Mouse (Mus musculus): ENCODE results near the gene Ambra1. TPM values are rescaled to one million over a fixed set of nuclear protein-coding genes. Genes with fewer than 3 reads are reported as not detected.

Ambra1 gene
- polyA plus RNA-seq (2015; fragmentation: Nextera tagmentation; extraction: Ambion mirVana), result 5.9 and 6.6 TPM in 2 replicates

GRCm38 (mm10) chr2:91729971-91730821 lies at the start of gene Ambra1:
TSS of gene Ambra1 (plus strand) at chr2:91730134.

GRCm38 (mm10) chr2:91710272-91711234 lies 19.4 kb upstream of the Ambra1 start, which contains the start of the genes Atg13 and Harbi1:
TSS of gene Atg13 (minus strand) at chr2:91710576.
TSS of gene Harbi1 (plus strand) at chr2:91710852.

GRCm38 (mm10) chr2:91926949-91927348 lies 197.0 kb downstream of the Ambra1 start, which contains the start of gene Chrm4:
TSS of gene Chrm4 (plus strand) at chr2:91927249.

GRCm38 (mm10) chr2:91932160-91932711 lies 202.3 kb downstream of the Ambra1 start, which contains the start of gene Mdk:
TSS of gene Mdk (minus strand) at chr2:91932297.

GRCm38 (mm10) chr2:91945483-91945882 lies 215.5 kb downstream of the Ambra1 start, which contains the start of gene Gm9821:
TSS of gene Gm9821 (plus strand) at chr2:91945703.

Other genes with a start within 250 kb of the Ambra1 start
- gene Ckap5, start 203.4 kb upstream of the Ambra1 start, polyA plus RNA-seq (2015; fragmentation: Nextera tagmentation; extraction: Ambion mirVana), result 46.3 and 47.0 TPM in 2 replicates
- 0.47 and 0.77 TPM in 2 replicates for gene F2, start 93.7 kb upstream of the Ambra1 start, polyA plus RNA-seq (2015; fragmentation: Nextera tagmentation; extraction: Ambion mirVana)
- 4.7 TPM in 2 replicates for gene Zfp408, start 80.3 kb upstream of the Ambra1 start, polyA plus RNA-seq (2015; fragmentation: Nextera tagmentation; extraction: Ambion mirVana)
- 40.4 and 48.6 TPM in 2 replicates for gene Arhgap1, start 80.3 kb upstream of the Ambra1 start, polyA plus RNA-seq (2015; fragmentation: Nextera tagmentation; extraction: Ambion mirVana)
- 10.0 and 12.2 TPM in 2 replicates for gene Atg13, start 19.6 kb upstream of the Ambra1 start, polyA plus RNA-seq (2015; fragmentation: Nextera tagmentation; extraction: Ambion mirVana)
- 6.7 and 9.3 TPM in 2 replicates for gene Harbi1, start 19.3 kb upstream of the Ambra1 start, polyA plus RNA-seq (2015; fragmentation: Nextera tagmentation; extraction: Ambion mirVana)
- 0.32 and 0.38 TPM in 2 replicates for gene Chrm4, start 197.1 kb downstream of the Ambra1 start, polyA plus RNA-seq (2015; fragmentation: Nextera tagmentation; extraction: Ambion mirVana)
- gene Mdk, start 202.2 kb downstream of the Ambra1 start, polyA plus RNA-seq (2015; fragmentation: Nextera tagmentation; extraction: Ambion mirVana), result 74.6 and 106 TPM in 2 replicates
- gene Gm9821, start 215.6 kb downstream of the Ambra1 start, polyA plus RNA-seq (2015; fragmentation: Nextera tagmentation; extraction: Ambion mirVana), result 1.1 TPM in 2 replicates
- gene Dgkz, start 245.7 kb downstream of the Ambra1 start, polyA plus RNA-seq (2015; fragmentation: Nextera tagmentation; extraction: Ambion mirVana), result 24.0 and 36.8 TPM in 2 replicates

Data from spleen, postnatal 0 days (tissue).